Mouse (Mus musculus): ENCODE results near the gene Nrde2. TPM values are rescaled to one million over a fixed set of nuclear protein-coding genes. Genes with fewer than 3 reads are reported as not detected.
A peak's percentile ranks its signal among the peaks of the same experiment; 100 is the strongest.

The Nrde2 gene
- polyA plus RNA-seq, 1 experiment = 19.0 TPM

- Histone ChIP-seq H3K27ac (ENCODE audit: control insufficient read depth, insufficient read depth, low read length) (peak overlapping the region; percentile 94), H3K4me3 (ENCODE audit: control insufficient read depth, insufficient read depth, low read length) (peak overlapping the region; percentile 46), H3K4me1 (replicated peaks; ENCODE audit: control insufficient read depth, insufficient read depth, low read length) (peaks cover 17% of the 10 kb centered on the region), H3K36me3 (ENCODE audit: control insufficient read depth, insufficient read depth, low read length) (no peaks in the 10 kb centered on the region), H3K27me3 (ENCODE audit: control insufficient read depth, insufficient read depth, low read length) (no peaks in the 10 kb centered on the region)
- peak; percentile 35 for DNase-seq
- TF ChIP-seq CTCF (IDR thresholded peaks at IDR 0.05; ENCODE audit: borderline replicate concordance, control insufficient read depth, extremely low read depth, insufficient read depth, low read length, poor library complexity) (no peak), POLR2A (IDR thresholded peaks at IDR 0.05; ENCODE audit: control insufficient read depth, extremely low read depth, insufficient read depth, low read length, poor library complexity) (no peak)
- WGBS = 8% methylated on average over 26 of the region's 28 CpGs
Observed at GRCm38 (mm10) chr12:100167931-100168871, 8.7 kb upstream of the Nrde2 start.

- DNase-seq = no peak
- Histone ChIP-seq H3K36me3 (ENCODE audit: control insufficient read depth, insufficient read depth, low read length) (no peaks in the 10 kb centered on the region), H3K4me3 (ENCODE audit: control insufficient read depth, insufficient read depth, low read length) (no peak overlapping the region), H3K4me1 (replicated peaks; ENCODE audit: control insufficient read depth, insufficient read depth, low read length) (peaks cover 17% of the 10 kb centered on the region), H3K27ac (ENCODE audit: control insufficient read depth, insufficient read depth, low read length) (0 out of 2 replicates have a peak overlapping the region, but pooled peaks have one; percentile 34), H3K27me3 (ENCODE audit: control insufficient read depth, insufficient read depth, low read length) (no peaks in the 10 kb centered on the region)
- 92% methylated on average over 1 of the region's 1 CpGs for WGBS
- no peak for TF ChIP-seq CTCF (IDR thresholded peaks at IDR 0.05; ENCODE audit: borderline replicate concordance, control insufficient read depth, extremely low read depth, insufficient read depth, low read length, poor library complexity)
- TF ChIP-seq POLR2A (IDR thresholded peaks at IDR 0.05; ENCODE audit: control insufficient read depth, extremely low read depth, insufficient read depth, low read length, poor library complexity) = no peak
Observed at GRCm38 (mm10) chr12:100167502-100167901, 8.0 kb upstream of the Nrde2 start.

- TF ChIP-seq POLR2A (IDR thresholded peaks at IDR 0.05; ENCODE audit: control insufficient read depth, extremely low read depth, insufficient read depth, low read length, poor library complexity) (no peak), CTCF (IDR thresholded peaks at IDR 0.05; ENCODE audit: borderline replicate concordance, control insufficient read depth, extremely low read depth, insufficient read depth, low read length, poor library complexity) (no peak)
- WGBS = 97% methylated on average over 8 of the region's 8 CpGs
Observed at GRCm38 (mm10) chr12:100166939-100167338, 7.5 kb upstream of the Nrde2 start.

GRCm38 (mm10) chr12:100166177-100166576 lies 6.7 kb upstream of the Nrde2 start:
- no peaks in the 10 kb centered on the region for H3K36me3 ChIP-seq (ENCODE audit: control insufficient read depth, insufficient read depth, low read length)
- no peak overlapping the region for H3K4me3 ChIP-seq (ENCODE audit: control insufficient read depth, insufficient read depth, low read length)
- H3K4me1 ChIP-seq (replicated peaks; ENCODE audit: control insufficient read depth, insufficient read depth, low read length) = peaks cover 17% of the 10 kb centered on the region
- WGBS = 38% methylated on average over 3 of the region's 3 CpGs
- no peaks in the 10 kb centered on the region for H3K27me3 ChIP-seq (ENCODE audit: control insufficient read depth, insufficient read depth, low read length)
- DNase-seq = peak; percentile 41
- no peak for TF ChIP-seq POLR2A (IDR thresholded peaks at IDR 0.05; ENCODE audit: control insufficient read depth, extremely low read depth, insufficient read depth, low read length, poor library complexity)
- no peak for TF ChIP-seq CTCF (IDR thresholded peaks at IDR 0.05; ENCODE audit: borderline replicate concordance, control insufficient read depth, extremely low read depth, insufficient read depth, low read length, poor library complexity)
- H3K27ac ChIP-seq (ENCODE audit: control insufficient read depth, insufficient read depth, low read length) = no peak overlapping the region

More at GRCm38 (mm10) chr12:100166939-100167338, 7.5 kb upstream of the Nrde2 start:
- no peak for DNase-seq
- Histone ChIP-seq H3K4me1 (replicated peaks; ENCODE audit: control insufficient read depth, insufficient read depth, low read length) (peaks cover 17% of the 10 kb centered on the region), H3K36me3 (ENCODE audit: control insufficient read depth, insufficient read depth, low read length) (no peaks in the 10 kb centered on the region), H3K4me3 (ENCODE audit: control insufficient read depth, insufficient read depth, low read length) (no peak overlapping the region), H3K27me3 (ENCODE audit: control insufficient read depth, insufficient read depth, low read length) (no peaks in the 10 kb centered on the region), H3K27ac (ENCODE audit: control insufficient read depth, insufficient read depth, low read length) (no peak overlapping the region)

GRCm38 (mm10) chr12:100164991-100165500 lies 5.6 kb upstream of the Nrde2 start:
- 23% methylated on average over 7 of the region's 7 CpGs for WGBS
- H3K27me3 ChIP-seq (ENCODE audit: control insufficient read depth, insufficient read depth, low read length) = no peaks in the 10 kb centered on the region
- H3K36me3 ChIP-seq (ENCODE audit: control insufficient read depth, insufficient read depth, low read length) = no peaks in the 10 kb centered on the region
- no peak overlapping the region for H3K4me3 ChIP-seq (ENCODE audit: control insufficient read depth, insufficient read depth, low read length)
- no peak overlapping the region for H3K27ac ChIP-seq (ENCODE audit: control insufficient read depth, insufficient read depth, low read length)
- TF ChIP-seq CTCF (IDR thresholded peaks at IDR 0.05; ENCODE audit: borderline replicate concordance, control insufficient read depth, extremely low read depth, insufficient read depth, low read length, poor library complexity) (no peak), POLR2A (IDR thresholded peaks at IDR 0.05; ENCODE audit: control insufficient read depth, extremely low read depth, insufficient read depth, low read length, poor library complexity) (no peak)
- DNase-seq = no peak
- H3K4me1 ChIP-seq (replicated peaks; ENCODE audit: control insufficient read depth, insufficient read depth, low read length) = peaks cover 17% of the 10 kb centered on the region

- no peak overlapping the region for H3K27ac ChIP-seq (ENCODE audit: control insufficient read depth, insufficient read depth, low read length)
- H3K36me3 ChIP-seq (ENCODE audit: control insufficient read depth, insufficient read depth, low read length) = peaks cover 34% of the 10 kb centered on the region
- no peak for TF ChIP-seq POLR2A (IDR thresholded peaks at IDR 0.05; ENCODE audit: control insufficient read depth, extremely low read depth, insufficient read depth, low read length, poor library complexity)
- no peak for TF ChIP-seq CTCF (IDR thresholded peaks at IDR 0.05; ENCODE audit: borderline replicate concordance, control insufficient read depth, extremely low read depth, insufficient read depth, low read length, poor library complexity)
- DNase-seq = no peak
- no peaks in the 10 kb centered on the region for H3K4me1 ChIP-seq (replicated peaks; ENCODE audit: control insufficient read depth, insufficient read depth, low read length)
- no peak overlapping the region for H3K4me3 ChIP-seq (ENCODE audit: control insufficient read depth, insufficient read depth, low read length)
- no peaks in the 10 kb centered on the region for H3K27me3 ChIP-seq (ENCODE audit: control insufficient read depth, insufficient read depth, low read length)
- WGBS = 99% methylated on average over 7 of the region's 7 CpGs
Observed at GRCm38 (mm10) chr12:100152466-100152865, 7.0 kb downstream of the Nrde2 start.

All from thymus, adult 2 months (tissue).